Mouse (Mus musculus) olfactory bulb, adult 2 months (tissue): ENCODE results near the gene Dusp1.

Source experiments
- CTCF ChIP-seq: fragments of 200-500 bp; IDR thresholded peaks from 2 replicates; pipeline ENCODE4 v1.5.1; 2012; ENCODE audit warnings: low read depth, mild to moderate bottlenecking, low read length, moderate library complexity; ENCODE audit not compliant: insufficient read depth
- POLR2A ChIP-seq: fragments of 200-500 bp; IDR thresholded peaks from 2 replicates; pipeline ENCODE4 v1.6.1; 2012; ENCODE audit warnings: mild to moderate bottlenecking, low read depth, low read length, moderate library complexity; ENCODE audit not compliant: insufficient read depth

GRCm38 (mm10) chr17:26524316-26524715 is 37.6 kb downstream of the Dusp1 start:
- TF ChIP-seq CTCF (no peak), POLR2A (no peak)
